38 mouse cellular contexts compared by ENCODE assay signal in the genomic region with DNA sequence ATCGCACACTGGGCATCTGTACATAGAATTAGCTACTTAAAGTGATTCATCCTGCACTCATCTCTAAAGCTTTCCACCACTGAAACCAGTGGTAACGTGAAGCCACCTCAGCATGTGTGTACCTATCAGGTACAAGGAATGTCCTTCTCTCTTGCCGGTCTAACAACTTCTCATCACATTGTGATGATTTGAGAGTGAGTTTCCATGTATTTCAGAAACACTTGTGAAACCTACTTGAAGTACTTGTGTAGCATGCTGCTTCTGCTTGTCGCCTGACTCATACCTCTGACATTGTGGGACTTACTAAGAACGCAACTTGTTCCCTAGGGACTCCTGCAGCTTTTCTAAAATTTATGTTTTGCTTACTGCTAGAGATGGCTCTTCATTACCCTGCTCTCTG. TPM values are rescaled to one million over a fixed set of nuclear protein-coding genes. Genes with fewer than 3 reads are reported as not detected.
"Had no signal": no experiment of that assay in that cellular context is flagged by ENCODE, and none has a peak within 500 bp of the region (broad histone marks: within the 10 kb centered on the region; RNA-seq: fewer than 3 reads in every experiment).

No protein-coding gene starts in this region.

- H3K27me3 ChIP-seq: limb, embryonic 12.5 days; limb, embryonic 13.5 days; limb, embryonic 15.5 days; liver, embryonic 12.5 days; liver, embryonic 13.5 days; liver, embryonic 15.5 days; lung, embryonic 15.5 days; megakaryocyte, embryonic 14.5 days; midbrain, embryonic 12.5 days; midbrain, embryonic 13.5 days; midbrain, embryonic 15.5 days; neural tube, embryonic 12.5 days had no signal

- H3K27ac ChIP-seq: left cerebral cortex, adult 2 months; limb, embryonic 10.5 days; limb, embryonic 12.5 days; limb, embryonic 13.5 days; limb, embryonic 15.5 days; liver, embryonic 12.5 days; liver, embryonic 13.5 days; liver, embryonic 14.5 days; liver, embryonic 15.5 days; lung, embryonic 15.5 days; macrophage; midbrain, embryonic 10.5 days; midbrain, embryonic 12.5 days; midbrain, embryonic 13.5 days; midbrain, embryonic 15.5 days; neural tube, embryonic 12.5 days had no signal

- DNase-seq: left cerebral cortex, postnatal 4 days; liver; liver, embryonic 13.5 days; lung, adult 18-20 months; lung, adult 2 months; lung, embryonic 14.5 days; lung, postnatal 10 days; lung, postnatal 14 days; lung, postnatal 36 days; lung, postnatal 4 days; midbrain, embryonic 14.5 days had no signal

- H3K9ac ChIP-seq: limb, embryonic 12.5 days; limb, embryonic 13.5 days; limb, embryonic 15.5 days; liver, embryonic 12.5 days; liver, embryonic 13.5 days; liver, embryonic 14.5 days; liver, embryonic 15.5 days; lung, embryonic 14.5 days; lung, embryonic 15.5 days; midbrain, embryonic 12.5 days; midbrain, embryonic 13.5 days; midbrain, embryonic 15.5 days; neural tube, embryonic 12.5 days had no signal

- H3K4me2 ChIP-seq: limb, embryonic 12.5 days; limb, embryonic 13.5 days; limb, embryonic 15.5 days; liver, embryonic 11.5 days; liver, embryonic 12.5 days; liver, embryonic 13.5 days; liver, embryonic 15.5 days; lung, embryonic 14.5 days; lung, embryonic 15.5 days; midbrain, embryonic 11.5 days; midbrain, embryonic 12.5 days; midbrain, embryonic 13.5 days; midbrain, embryonic 15.5 days; neural tube, embryonic 12.5 days had no signal

- H3K36me3 ChIP-seq: limb, embryonic 10.5 days; limb, embryonic 12.5 days; limb, embryonic 13.5 days; limb, embryonic 15.5 days; liver, embryonic 12.5 days; liver, embryonic 13.5 days; liver, embryonic 15.5 days; lung, embryonic 15.5 days; midbrain, embryonic 10.5 days; midbrain, embryonic 12.5 days; midbrain, embryonic 13.5 days; midbrain, embryonic 15.5 days; neural tube, embryonic 12.5 days had no signal

- H3K9me3 ChIP-seq: limb, embryonic 10.5 days; limb, embryonic 12.5 days; limb, embryonic 13.5 days; limb, embryonic 15.5 days; liver, embryonic 12.5 days; liver, embryonic 13.5 days; liver, embryonic 15.5 days; lung, embryonic 15.5 days; megakaryocyte, embryonic 14.5 days; midbrain, embryonic 10.5 days; midbrain, embryonic 12.5 days; midbrain, embryonic 13.5 days; midbrain, embryonic 15.5 days; neural tube, embryonic 12.5 days had no signal

- H3K4me3 ChIP-seq: left cerebral cortex, adult 2 months; limb, embryonic 10.5 days; limb, embryonic 12.5 days; limb, embryonic 13.5 days; limb, embryonic 15.5 days; liver, embryonic 12.5 days; liver, embryonic 13.5 days; liver, embryonic 15.5 days; lung, embryonic 15.5 days; megakaryocyte, embryonic 14.5 days; midbrain, embryonic 10.5 days; midbrain, embryonic 12.5 days; midbrain, embryonic 13.5 days; midbrain, embryonic 15.5 days; myocyte; neural tube, embryonic 12.5 days had no signal

- ATAC-seq: liver, embryonic 12.5 days; midbrain, embryonic 13.5 days; midbrain, embryonic 15.5 days; midbrain, embryonic 16.5 days had no signal

- H3K4me1 ChIP-seq: limb, embryonic 10.5 days; limb, embryonic 12.5 days; limb, embryonic 13.5 days; limb, embryonic 15.5 days; liver, embryonic 12.5 days; liver, embryonic 13.5 days; liver, embryonic 15.5 days; lung, embryonic 15.5 days; megakaryocyte, embryonic 14.5 days; midbrain, embryonic 10.5 days; midbrain, embryonic 12.5 days; midbrain, embryonic 13.5 days; midbrain, embryonic 15.5 days; neural tube, embryonic 12.5 days had no signal

RNA-seq across cellular contexts. Expression of gene Sprr3, which starts 3.4 kb away (rescaled TPM):
- polyA plus RNA-seq: limb, embryonic 10.5 days; limb, embryonic 11.5 days; limb, embryonic 12.5 days; limb, embryonic 13.5 days; liver, adult 2 months; liver, embryonic 11.5 days; liver, embryonic 12.5 days; liver, embryonic 13.5 days; liver, embryonic 14.5 days; liver, embryonic 15.5 days; liver, embryonic 16.5 days; lung, embryonic 14.5 days; lung, embryonic 16.5 days; macrophage; midbrain, embryonic 10.5 days; midbrain, embryonic 11.5 days; midbrain, embryonic 12.5 days; midbrain, embryonic 13.5 days; midbrain, embryonic 14.5 days; midbrain, embryonic 15.5 days; midbrain, embryonic 16.5 days; midbrain, postnatal 0 days; myocyte; neural tube, embryonic 11.5 days; neural tube, embryonic 12.5 days had no signal

RNA-seq across cellular contexts. Expression of gene Sprr1b, which starts 16.6 kb away (rescaled TPM):
- polyA plus RNA-seq: limb, embryonic 10.5 days; limb, embryonic 11.5 days; limb, embryonic 12.5 days; limb, embryonic 13.5 days; liver, adult 2 months; liver, embryonic 11.5 days; liver, embryonic 12.5 days; liver, embryonic 13.5 days; liver, embryonic 14.5 days; liver, embryonic 15.5 days; liver, embryonic 16.5 days; lung, embryonic 14.5 days; lung, embryonic 15.5 days; lung, embryonic 16.5 days; macrophage; midbrain, embryonic 10.5 days; midbrain, embryonic 11.5 days; midbrain, embryonic 12.5 days; midbrain, embryonic 13.5 days; midbrain, embryonic 14.5 days; midbrain, embryonic 15.5 days; midbrain, embryonic 16.5 days; midbrain, postnatal 0 days; neural tube, embryonic 11.5 days; neural tube, embryonic 12.5 days had no signal

RNA-seq across cellular contexts. Expression of gene Sprr2k, which starts 22.8 kb away (rescaled TPM):
- polyA plus RNA-seq: limb, embryonic 10.5 days; limb, embryonic 11.5 days; limb, embryonic 12.5 days; limb, embryonic 13.5 days; limb, embryonic 14.5 days; liver, adult 2 months; liver, embryonic 11.5 days; liver, embryonic 12.5 days; liver, embryonic 13.5 days; liver, embryonic 14.5 days; liver, embryonic 15.5 days; liver, embryonic 16.5 days; lung, embryonic 14.5 days; lung, embryonic 15.5 days; lung, embryonic 16.5 days; macrophage; midbrain, embryonic 10.5 days; midbrain, embryonic 11.5 days; midbrain, embryonic 12.5 days; midbrain, embryonic 13.5 days; midbrain, embryonic 14.5 days; midbrain, embryonic 15.5 days; midbrain, embryonic 16.5 days; midbrain, postnatal 0 days; neural tube, embryonic 11.5 days; neural tube, embryonic 12.5 days had no signal

RNA-seq across cellular contexts. Expression of gene Sprr1a, which starts 30.5 kb away (rescaled TPM):
- polyA plus RNA-seq: limb, embryonic 10.5 days; limb, embryonic 11.5 days; limb, embryonic 12.5 days; liver, adult 2 months; liver, embryonic 11.5 days; liver, embryonic 12.5 days; liver, embryonic 13.5 days; liver, embryonic 14.5 days; liver, embryonic 16.5 days; lung, embryonic 14.5 days; macrophage; midbrain, embryonic 10.5 days; midbrain, embryonic 11.5 days; midbrain, embryonic 12.5 days; midbrain, embryonic 13.5 days; midbrain, embryonic 14.5 days; midbrain, postnatal 0 days; neural tube, embryonic 11.5 days; neural tube, embryonic 12.5 days had no signal
